Mouse (Mus musculus) liver, embryonic 13.5 days (tissue): ENCODE results near the gene Tfcp2l1. TPM values are rescaled to one million over a fixed set of nuclear protein-coding genes. Genes with fewer than 3 reads are reported as not detected.
"Not testable (repeated sequence)": the region's sequence is repeated elsewhere in the genome, so short reads cannot be mapped to it uniquely, and the experiment has no call there.

Source experiments
- ATAC-seq: fragments of 200-750 bp; cut with Nextera tagmentation; 2 replicates; pipeline ENCODE4 v1.8.0; 2017; ENCODE audit warnings: low read depth, mild to moderate bottlenecking, moderate number of reproducible peaks, moderate library complexity
- DNase-seq: peaks from one replicate; pipeline ENCODE4 v3.0.0; 2022
- H3K27ac ChIP-seq: fragments of 300-500 bp; sonication (generic); 2 replicates; pipeline ENCODE4 v1.5.1; 2015; ENCODE audit warnings: moderate library complexity, mild to moderate bottlenecking, inconsistent platforms
- H3K27me3 ChIP-seq: fragments of 300-500 bp; sonication (generic); 2 replicates; pipeline ENCODE4 v1.6.1; 2015; ENCODE audit warnings: mild to moderate bottlenecking, inconsistent platforms
- H3K36me3 ChIP-seq: fragments of 300-500 bp; sonication (generic); 2 replicates; pipeline ENCODE4 v1.6.1; 2015; ENCODE audit warnings: mild to moderate bottlenecking, inconsistent platforms
- H3K4me1 ChIP-seq: fragments of 300-500 bp; sonication (generic); replicated peaks from 2 replicates; pipeline ENCODE4 v1.6.1; 2015; ENCODE audit warnings: inconsistent platforms
- H3K4me2 ChIP-seq: fragments of 300-500 bp; sonication (generic); 2 replicates; pipeline ENCODE4 v1.6.1; 2015; ENCODE audit warnings: inconsistent platforms, mild to moderate bottlenecking, moderate library complexity
- H3K4me3 ChIP-seq: fragments of 300-500 bp; sonication (generic); replicated peaks from 2 replicates; pipeline ENCODE4 v1.5.1; 2015; ENCODE audit warnings: mild to moderate bottlenecking, inconsistent platforms
- H3K9ac ChIP-seq: fragments of 300-500 bp; sonication (generic); 2 replicates; pipeline ENCODE4 v1.6.1; 2015; ENCODE audit warnings: mild to moderate bottlenecking, inconsistent platforms
- H3K9me3 ChIP-seq: fragments of 300-500 bp; sonication (generic); replicated peaks from 2 replicates; pipeline ENCODE4 v1.6.1; 2016; ENCODE audit warnings: inconsistent platforms
- WGBS: fragments of 180-500 bp; shearing (Covaris S2); methylation state at CpG from one replicate; pipeline ENCODE4 v1.1.7; 2015; ENCODE audit not compliant: insufficient replicate concordance; 5-methylcytosine and 5-hydroxymethylcytosine counted together
- polyA plus RNA-seq: library from polyadenylated mRNA; unstranded; fragments of >200 nt; fragmentation: Nextera tagmentation; extraction: Ambion mirVana; gene quantifications from 2 replicates; pipeline ENCODE4 v1.2.1, GENCODE M21; 2015

Tfcp2l1 gene
- polyA plus RNA-seq = 0.54 and 0.92 TPM in 2 replicates

GRCm38 (mm10) chr1:118627781-118628464 is at the start of gene Tfcp2l1:
Gene Tfcp2l1 (plus strand): TSS chr1:118627945.
- Histone ChIP-seq H3K4me2 (peak within 1 kb of the TSS; percentile 71), H3K27me3 (peaks cover 33% of the 10 kb centered on the region), H3K9me3 (no peaks in the 10 kb centered on the region), H3K4me3 (peak within 1 kb of the TSS; percentile 57), H3K27ac (no peak within 1 kb of the TSS), H3K36me3 (no peaks in the 10 kb centered on the region), H3K9ac (peak within 1 kb of the TSS; percentile 52), H3K4me1 (peaks cover 11% of the 10 kb centered on the region)
- DNase-seq = peak; percentile 59
- peak; percentile 85 for ATAC-seq
- 2% methylated on average over 48 of the region's 48 CpGs for WGBS

- WGBS = 76% methylated on average over 2 of the region's 2 CpGs
- H3K9ac ChIP-seq = no peak overlapping the region
These were observed 47.5 kb upstream of the Tfcp2l1 start for GRCm38 (mm10) chr1:118580174-118580702.

GRCm38 (mm10) chr1:118581179-118581578 is 46.6 kb upstream of the Tfcp2l1 start:
- Histone ChIP-seq H3K36me3 (peaks cover 22% of the 10 kb centered on the region), H3K4me1 (no peaks in the 10 kb centered on the region), H3K4me3 (no peak overlapping the region), H3K27me3 (no peaks in the 10 kb centered on the region), H3K4me2 (no peak overlapping the region), H3K9me3 (no peaks in the 10 kb centered on the region), H3K27ac (no peak overlapping the region), H3K9ac (no peak overlapping the region)
- ATAC-seq = 0 out of 2 replicates have a peak, but pooled peaks have one; percentile 23
- no peak for DNase-seq
- 78% methylated on average over 8 of the region's 8 CpGs for WGBS

More at GRCm38 (mm10) chr1:118580174-118580702, 47.5 kb upstream of the Tfcp2l1 start:
- no peak for ATAC-seq
- H3K36me3 ChIP-seq = peaks cover 24% of the 10 kb centered on the region
- DNase-seq = no peak
- no peaks in the 10 kb centered on the region for H3K9me3 ChIP-seq
- no peak overlapping the region for H3K4me3 ChIP-seq
- no peak overlapping the region for H3K27ac ChIP-seq
- no peaks in the 10 kb centered on the region for H3K4me1 ChIP-seq
- H3K4me2 ChIP-seq = no peak overlapping the region
- no peaks in the 10 kb centered on the region for H3K27me3 ChIP-seq

GRCm38 (mm10) chr1:118589721-118590120 is 38.0 kb upstream of the Tfcp2l1 start:
- DNase-seq (no peak), ATAC-seq (no peak)
- H3K9ac ChIP-seq = no peak overlapping the region
- no peak overlapping the region for H3K27ac ChIP-seq
- 78% methylated on average over 5 of the region's 5 CpGs for WGBS
- H3K9me3 ChIP-seq = no peaks in the 10 kb centered on the region
- H3K27me3 ChIP-seq = no peaks in the 10 kb centered on the region
- no peak overlapping the region for H3K4me3 ChIP-seq
- no peak overlapping the region for H3K4me2 ChIP-seq
- peaks cover under 1% of the 10 kb centered on the region; the same call in 1 of the 2 replicates for H3K4me1 ChIP-seq
- peaks cover 41% of the 10 kb centered on the region for H3K36me3 ChIP-seq

- WGBS = 77% methylated on average over 4 of the region's 4 CpGs
- Histone ChIP-seq H3K4me1 (peaks cover 12% of the 10 kb centered on the region), H3K4me3 (no peak overlapping the region), H3K27me3 (no peaks in the 10 kb centered on the region), H3K9me3 (no peaks in the 10 kb centered on the region), H3K27ac (no peak overlapping the region), H3K9ac (no peak overlapping the region), H3K36me3 (peaks cover 54% of the 10 kb centered on the region), H3K4me2 (no peak overlapping the region)
- DNase-seq = no peak
- ATAC-seq = no peak
These were observed 34.8 kb upstream of the Tfcp2l1 start for GRCm38 (mm10) chr1:118592933-118593332.

GRCm38 (mm10) chr1:118595395-118595794 is 32.4 kb upstream of the Tfcp2l1 start:
- DNase-seq (peak; percentile 18), ATAC-seq (peak; percentile 83)
- 37% methylated on average over 2 of the region's 2 CpGs for WGBS
- no peaks in the 10 kb centered on the region for H3K9me3 ChIP-seq
- no peak overlapping the region for H3K27ac ChIP-seq
- H3K36me3 ChIP-seq = peaks cover 63% of the 10 kb centered on the region
- H3K9ac ChIP-seq = no peak overlapping the region
- no peak overlapping the region for H3K4me2 ChIP-seq
- no peaks in the 10 kb centered on the region for H3K27me3 ChIP-seq
- H3K4me1 ChIP-seq = peaks cover 12% of the 10 kb centered on the region
- H3K4me3 ChIP-seq = no peak overlapping the region

- no peak for DNase-seq
- H3K4me3 ChIP-seq = no peak overlapping the region
- no peak for ATAC-seq
- H3K27ac ChIP-seq = no peak overlapping the region
- peaks cover 12% of the 10 kb centered on the region for H3K4me1 ChIP-seq
- H3K9me3 ChIP-seq = no peaks in the 10 kb centered on the region
- H3K27me3 ChIP-seq = no peaks in the 10 kb centered on the region
- 68% methylated on average over 2 of the region's 2 CpGs for WGBS
- no peak overlapping the region for H3K4me2 ChIP-seq
- H3K9ac ChIP-seq = no peak overlapping the region
- peaks cover 68% of the 10 kb centered on the region for H3K36me3 ChIP-seq
These were observed 30.1 kb upstream of the Tfcp2l1 start for GRCm38 (mm10) chr1:118597475-118598213.

GRCm38 (mm10) chr1:118598339-118598738 is 29.4 kb upstream of the Tfcp2l1 start:
- no peak for ATAC-seq
- no peak for DNase-seq

GRCm38 (mm10) chr1:118613631-118614183 is 14.0 kb upstream of the Tfcp2l1 start:
- H3K27ac ChIP-seq = peak overlapping the region; percentile 1
- no peak overlapping the region for H3K4me2 ChIP-seq
- H3K4me3 ChIP-seq = no peak overlapping the region
- no peaks in the 10 kb centered on the region for H3K27me3 ChIP-seq
- DNase-seq = no peak
- H3K36me3 ChIP-seq = peaks cover 2% of the 10 kb centered on the region
- H3K9me3 ChIP-seq = no peaks in the 10 kb centered on the region
- H3K4me1 ChIP-seq = 0 out of 2 replicates have a peak, but pooled peaks cover 2% of the 10 kb centered on the region
- no peak overlapping the region for H3K9ac ChIP-seq
- WGBS = 68% methylated on average over 3 of the region's 3 CpGs
- peak; percentile 81 for ATAC-seq

More at GRCm38 (mm10) chr1:118598339-118598738, 29.4 kb upstream of the Tfcp2l1 start:
- no peak overlapping the region for H3K9ac ChIP-seq
- H3K4me3 ChIP-seq = no peak overlapping the region
- no peak overlapping the region for H3K27ac ChIP-seq
- H3K9me3 ChIP-seq = no peaks in the 10 kb centered on the region
- no peaks in the 10 kb centered on the region for H3K27me3 ChIP-seq
- WGBS = 74% methylated on average over 3 of the region's 3 CpGs
- H3K4me2 ChIP-seq = no peak overlapping the region
- peaks cover 70% of the 10 kb centered on the region for H3K36me3 ChIP-seq
- peaks cover 12% of the 10 kb centered on the region for H3K4me1 ChIP-seq

- WGBS = 57% methylated on average over 5 of the region's 5 CpGs
- H3K4me3 ChIP-seq, ATAC-seq: not testable (repeated sequence)
These were observed 6.7 kb upstream of the Tfcp2l1 start for GRCm38 (mm10) chr1:118621055-118621454.

GRCm38 (mm10) chr1:118622857-118623256 is 4.9 kb upstream of the Tfcp2l1 start:
- no peak for ATAC-seq
- DNase-seq = no peak
- WGBS = 40% methylated on average over 3 of the region's 3 CpGs

More at GRCm38 (mm10) chr1:118621055-118621454, 6.7 kb upstream of the Tfcp2l1 start:
- not testable (repeated sequence) for H3K4me2 ChIP-seq, H3K4me1 ChIP-seq, H3K36me3 ChIP-seq, H3K27me3 ChIP-seq, DNase-seq, H3K9ac ChIP-seq, H3K27ac ChIP-seq, H3K9me3 ChIP-seq

More at GRCm38 (mm10) chr1:118622857-118623256, 4.9 kb upstream of the Tfcp2l1 start:
- Histone ChIP-seq H3K9me3 (no peaks in the 10 kb centered on the region), H3K27me3 (peaks cover 21% of the 10 kb centered on the region), H3K4me3 (no peak overlapping the region), H3K4me2 (no peak overlapping the region), H3K4me1 (peaks cover 6% of the 10 kb centered on the region), H3K9ac (no peak overlapping the region), H3K27ac (no peak overlapping the region), H3K36me3 (no peaks in the 10 kb centered on the region)
